Mouse (Mus musculus): ENCODE data around the gene Pank2. TPM values are rescaled to one million over a fixed set of nuclear protein-coding genes. Genes with fewer than 3 reads are reported as not detected.

Pank2 gene
- total RNA-seq, 1 experiment = 22.0 TPM

GRCm38 (mm10) chr2:131227243-131227642, 35.1 kb upstream of the Pank2 start:
- Histone ChIP-seq H3K36me3 (ENCODE audit: control insufficient read depth, insufficient read depth, low read length, poor library complexity, severe bottlenecking) (no peaks in the 10 kb centered on the region), H3K27ac (ENCODE audit: insufficient read depth, low read depth, low read length, poor library complexity, severe bottlenecking) (no peak overlapping the region), H3K4me1 (ENCODE audit: control insufficient read depth in 2 of 2, insufficient read depth in 2 of 2, low read length in 2 of 2, poor library complexity in 1 of 2) (peaks cover 2 to 4% of the 10 kb centered on the region in 2 experiments; a peak in 3 of 4 replicates), H3K9me3 (ENCODE audit: control insufficient read depth, insufficient read depth, low read depth, low read length) (no peaks in the 10 kb centered on the region), H3K9ac (ENCODE audit: insufficient read depth, low read depth, low read length, poor library complexity, severe bottlenecking) (no peak overlapping the region), H3K4me3 (ENCODE audit: insufficient read depth in 1 of 2, low read depth in 1 of 2, low read length in 2 of 2, poor library complexity in 1 of 2, severe bottlenecking in 1 of 2) (no peak overlapping the region)
- TF ChIP-seq CHD2 (IDR thresholded peaks at IDR 0.05; ENCODE audit: low read depth, low read length) = no peak
- no peak for TF ChIP-seq ZNF384 (IDR thresholded peaks at IDR 0.05; ENCODE audit: low read depth, low read length)
- TF ChIP-seq MAFK (IDR thresholded peaks at IDR 0.05; ENCODE audit: insufficient read depth, low read depth, low read length) = no peak
- TF ChIP-seq HCFC1 (IDR thresholded peaks at IDR 0.05; ENCODE audit: borderline replicate concordance, insufficient read depth, low read length) = no peak
- TF ChIP-seq ZC3H11A (IDR thresholded peaks at IDR 0.05; ENCODE audit: borderline replicate concordance, low read depth, low read length) = no peak
- no peak for DNase-seq (ENCODE audit: low read depth, low spot score)
- in situ Hi-C loops (cut with MboI; ENCODE audit: low sequenced_read_pairs in 2 of 2, unreplicated experiment in 2 of 2) = no loop called here

GRCm38 (mm10) chr2:131232558-131232957, 29.7 kb upstream of the Pank2 start:
- H3K36me3 ChIP-seq (ENCODE audit: control insufficient read depth, insufficient read depth, low read length, poor library complexity, severe bottlenecking) = no peaks in the 10 kb centered on the region
- H3K27ac ChIP-seq (ENCODE audit: insufficient read depth, low read depth, low read length, poor library complexity, severe bottlenecking) = no peak overlapping the region
- TF ChIP-seq MAFK (IDR thresholded peaks at IDR 0.05; ENCODE audit: insufficient read depth, low read depth, low read length) (no peak), HCFC1 (IDR thresholded peaks at IDR 0.05; ENCODE audit: borderline replicate concordance, insufficient read depth, low read length) (no peak)
- peaks cover 7 to 8% of the 10 kb centered on the region in 2 experiments; a peak in 3 of 4 replicates for H3K4me1 ChIP-seq (ENCODE audit: control insufficient read depth in 2 of 2, insufficient read depth in 2 of 2, low read length in 2 of 2, poor library complexity in 1 of 2)
- no peak overlapping the region for H3K4me3 ChIP-seq (ENCODE audit: insufficient read depth in 1 of 2, low read depth in 1 of 2, low read length in 2 of 2, poor library complexity in 1 of 2, severe bottlenecking in 1 of 2)
- H3K9ac ChIP-seq (ENCODE audit: insufficient read depth, low read depth, low read length, poor library complexity, severe bottlenecking) = no peak overlapping the region
- peak; percentile 30 for DNase-seq (ENCODE audit: low read depth, low spot score)
- H3K9me3 ChIP-seq (ENCODE audit: control insufficient read depth, insufficient read depth, low read depth, low read length) = no peaks in the 10 kb centered on the region
- in situ Hi-C loops (cut with MboI; ENCODE audit: low sequenced_read_pairs in 2 of 2, unreplicated experiment in 2 of 2) = no loop called here

GRCm38 (mm10) chr2:131233307-131234126, 28.8 kb upstream of the Pank2 start, which contains the start of gene Mavs:
Gene Mavs (plus strand): TSS chr2:131234063.
- peak within 1 kb of the TSS; percentile 82 for H3K9ac ChIP-seq (ENCODE audit: insufficient read depth, low read depth, low read length, poor library complexity, severe bottlenecking)
- no peaks in the 10 kb centered on the region for H3K36me3 ChIP-seq (ENCODE audit: control insufficient read depth, insufficient read depth, low read length, poor library complexity, severe bottlenecking)
- peak within 1 kb of the TSS; percentile 64 to 93 for H3K4me3 ChIP-seq (ENCODE audit: insufficient read depth in 1 of 2, low read depth in 1 of 2, low read length in 2 of 2, poor library complexity in 1 of 2, severe bottlenecking in 1 of 2)
- peak; percentile 92 for DNase-seq (ENCODE audit: low read depth, low spot score)
- TF ChIP-seq CHD2 (IDR thresholded peaks at IDR 0.05; ENCODE audit: low read depth, low read length) (peak; percentile 50; the same call in 1 of the 2 replicates), MAFK (IDR thresholded peaks at IDR 0.05; ENCODE audit: insufficient read depth, low read depth, low read length) (no peak)
- in situ Hi-C loops (cut with MboI; ENCODE audit: low sequenced_read_pairs in 2 of 2, unreplicated experiment in 2 of 2) = no loop called here
- no peaks in the 10 kb centered on the region for H3K9me3 ChIP-seq (ENCODE audit: control insufficient read depth, insufficient read depth, low read depth, low read length)
- H3K27ac ChIP-seq (ENCODE audit: insufficient read depth, low read depth, low read length, poor library complexity, severe bottlenecking) = no peak within 1 kb of the TSS
- H3K4me1 ChIP-seq (ENCODE audit: control insufficient read depth in 2 of 2, insufficient read depth in 2 of 2, low read length in 2 of 2, poor library complexity in 1 of 2) = peaks cover 7 to 8% of the 10 kb centered on the region in 2 experiments; a peak in 3 of 4 replicates

- in situ Hi-C loops (cut with MboI; ENCODE audit: low sequenced_read_pairs in 2 of 2, unreplicated experiment in 2 of 2) = no loop called here
- DNase-seq (ENCODE audit: low read depth, low spot score) = no peak
- H3K36me3 ChIP-seq (ENCODE audit: control insufficient read depth, insufficient read depth, low read length, poor library complexity, severe bottlenecking) = no peaks in the 10 kb centered on the region
- peak overlapping the region; percentile 64 to 93 for H3K4me3 ChIP-seq (ENCODE audit: insufficient read depth in 1 of 2, low read depth in 1 of 2, low read length in 2 of 2, poor library complexity in 1 of 2, severe bottlenecking in 1 of 2)
- H3K9me3 ChIP-seq (ENCODE audit: control insufficient read depth, insufficient read depth, low read depth, low read length) = no peaks in the 10 kb centered on the region
- no peak overlapping the region for H3K27ac ChIP-seq (ENCODE audit: insufficient read depth, low read depth, low read length, poor library complexity, severe bottlenecking)
- H3K9ac ChIP-seq (ENCODE audit: insufficient read depth, low read depth, low read length, poor library complexity, severe bottlenecking) = peak overlapping the region; percentile 82
- peaks cover 5 to 8% of the 10 kb centered on the region in 2 experiments; a peak in 3 of 4 replicates for H3K4me1 ChIP-seq (ENCODE audit: control insufficient read depth in 2 of 2, insufficient read depth in 2 of 2, low read length in 2 of 2, poor library complexity in 1 of 2)
- TF ChIP-seq HCFC1 (IDR thresholded peaks at IDR 0.05; ENCODE audit: borderline replicate concordance, insufficient read depth, low read length) (no peak), ZNF384 (IDR thresholded peaks at IDR 0.05; ENCODE audit: low read depth, low read length) (no peak), ZC3H11A (IDR thresholded peaks at IDR 0.05; ENCODE audit: borderline replicate concordance, low read depth, low read length) (no peak), CHD2 (IDR thresholded peaks at IDR 0.05; ENCODE audit: low read depth, low read length) (no peak), MAFK (IDR thresholded peaks at IDR 0.05; ENCODE audit: insufficient read depth, low read depth, low read length) (no peak)
Measured at GRCm38 (mm10) chr2:131234127-131234650, 28.1 kb upstream of the Pank2 start.

Data from ES-E14 (cell line).